Mouse (Mus musculus) lung, adult 2 months (tissue): Measurements from ENCODE around the gene Sirt6.

Experiments
- CTCF ChIP-seq: fragments of 200-500 bp; IDR thresholded peaks from 2 replicates; pipeline ENCODE4 v1.5.1; 2011; ENCODE audit warnings: mild to moderate bottlenecking, low read length, control low read depth; ENCODE audit not compliant: insufficient read depth
- POLR2A ChIP-seq: fragments of 200-500 bp; IDR thresholded peaks from 2 replicates; pipeline ENCODE4 v1.6.1; 2011; ENCODE audit warnings: low read depth, mild to moderate bottlenecking, control low read depth, low read length, borderline replicate concordance; ENCODE audit errors: extremely low read depth

DNA sequence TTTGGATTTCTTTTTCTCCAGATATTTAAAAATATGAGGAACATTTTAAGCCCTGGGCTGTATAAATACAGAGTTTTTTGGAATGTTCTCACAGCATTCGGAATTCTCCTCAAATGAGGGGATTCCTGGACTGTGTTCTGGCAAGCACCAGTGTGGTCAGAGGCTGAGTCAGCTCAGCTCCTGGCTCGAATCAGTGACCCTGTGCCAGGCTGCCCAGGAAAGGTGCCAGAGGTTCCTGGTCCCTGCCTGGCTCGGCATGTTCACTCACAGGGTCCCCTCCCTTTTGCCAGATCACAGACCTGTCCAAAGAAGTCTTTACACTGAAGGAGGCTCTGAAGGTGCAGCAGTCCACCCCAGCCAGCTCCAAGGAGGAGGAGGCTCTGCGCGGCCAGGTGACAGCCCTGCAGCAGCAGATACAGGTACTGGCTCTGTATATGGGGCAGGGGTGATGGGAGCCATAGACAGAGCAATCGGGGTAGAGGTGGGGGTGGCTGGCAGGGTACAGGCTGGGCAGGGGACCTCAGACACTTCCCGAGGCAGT lies 18.5 kb upstream of the Sirt6 start:
- TF ChIP-seq CTCF (no peak), POLR2A (no peak)
